Mouse (Mus musculus) lung, postnatal 4 days (tissue): ENCODE results near the gene Rad54l.

ENCODE experiments used
- DNase-seq, 2 experiments: peaks; one replicate each; pipeline ENCODE4 v3.0.0; 2021

Rad54l gene

GRCm38 (mm10) chr4:116070116-116070515 lies 53.4 kb downstream of the Rad54l start:
- no peak for DNase-seq

DNA sequence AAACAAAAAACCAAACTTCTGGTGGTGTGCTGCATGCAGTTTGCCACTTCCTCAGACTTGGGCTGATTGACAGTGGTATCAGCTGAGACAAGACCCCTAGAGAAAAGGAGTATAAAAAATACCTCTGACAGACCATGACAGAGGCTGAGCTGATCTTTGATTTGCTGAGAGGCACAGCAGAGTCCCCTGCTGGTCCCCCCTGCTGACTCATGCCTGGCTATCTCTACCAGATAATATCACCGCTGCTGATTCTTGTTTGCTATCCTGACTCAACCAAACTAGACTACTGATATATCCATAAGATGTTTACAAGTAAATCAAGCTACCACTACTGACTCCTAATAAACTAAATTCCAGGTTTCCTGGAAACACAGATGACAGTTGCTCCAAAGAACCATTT lies 59.6 kb downstream of the Rad54l start:
- DNase-seq: no peak

DNA sequence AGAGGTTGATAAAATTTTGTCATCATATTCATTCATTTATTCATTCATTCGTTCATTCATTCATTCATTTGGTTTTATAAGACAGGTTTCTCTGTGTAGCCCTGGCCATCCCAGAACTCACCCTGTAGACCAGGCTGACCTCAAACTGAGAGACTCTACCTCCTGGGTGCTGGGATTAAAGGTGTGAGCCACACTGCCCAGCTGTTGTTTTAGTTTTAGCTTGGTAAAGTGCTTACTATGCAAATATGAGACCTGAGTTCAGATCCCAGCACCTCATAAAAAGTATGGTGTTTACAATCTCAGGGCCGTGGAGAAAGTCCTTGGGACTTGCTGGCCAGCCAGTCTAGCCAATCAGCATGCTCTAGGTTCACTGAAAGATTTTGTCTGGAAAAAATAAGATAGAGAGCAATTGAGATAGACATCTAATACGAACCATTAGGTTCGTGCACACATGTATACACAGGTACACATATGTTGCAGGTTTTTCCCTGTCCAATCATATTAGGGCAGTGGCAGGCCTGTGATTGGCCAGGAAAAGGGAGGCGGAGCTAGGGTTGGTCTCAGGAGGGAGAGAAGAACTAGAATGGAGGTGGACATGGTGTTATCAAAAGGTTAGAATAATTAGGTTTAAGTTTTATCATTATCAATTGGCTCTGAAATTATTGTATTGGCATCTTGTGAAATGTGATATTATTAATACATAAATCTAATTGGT lies 64.3 kb downstream of the Rad54l start:
- no peak for DNase-seq

GRCm38 (mm10) chr4:116057559-116057958 lies 65.9 kb downstream of the Rad54l start:
- DNase-seq: no peak

- DNase-seq: peak; percentile 92 to 95
Observed at GRCm38 (mm10) chr4:116053399-116053961, 70.0 kb downstream of the Rad54l start, which contains the start of gene Nsun4. Nsun4 (minus strand) TSS chr4:116053876.

DNA sequence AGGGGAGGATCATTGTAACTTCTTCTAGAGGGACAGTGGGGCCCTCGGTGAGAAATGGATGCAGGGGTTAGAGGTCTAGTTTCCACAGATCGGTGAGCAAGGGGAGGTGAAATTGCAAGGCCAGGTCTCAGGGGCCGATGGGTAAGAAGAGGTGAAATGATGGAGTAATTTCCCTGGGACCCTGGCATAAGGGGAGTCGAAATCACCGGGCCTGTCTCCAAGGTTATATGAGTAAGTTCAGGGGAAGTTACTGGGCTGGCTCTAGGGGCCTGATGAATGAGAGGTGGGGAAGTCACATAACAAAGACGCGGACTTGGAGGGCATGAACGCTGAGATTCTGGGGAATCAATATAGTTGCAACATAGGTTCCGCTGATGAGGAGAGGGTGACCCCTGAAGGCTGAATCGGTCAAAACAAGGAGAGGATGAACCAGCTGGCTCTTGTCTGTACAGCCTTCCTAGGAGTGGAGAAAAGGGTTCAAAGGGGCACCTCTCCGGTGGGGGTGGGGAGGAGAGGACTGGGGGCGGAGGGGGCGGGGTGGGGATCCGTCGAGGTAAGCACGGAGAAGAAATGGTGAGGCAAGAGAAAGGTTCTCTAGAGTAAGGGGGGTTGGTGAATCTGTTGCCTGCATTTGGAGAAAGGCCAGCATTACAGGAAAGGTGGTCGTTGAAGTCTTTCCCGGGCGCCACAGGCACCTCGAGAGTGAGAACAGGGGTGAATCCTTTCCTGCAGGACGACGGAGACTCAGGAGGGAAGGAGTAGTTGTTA lies 70.8 kb downstream of the Rad54l start:
- DNase-seq: peak; percentile 62 to 66

GRCm38 (mm10) chr4:116049211-116049610 lies 74.3 kb downstream of the Rad54l start:
- DNase-seq: no peak

- peak; percentile 87 to 91 for DNase-seq
Observed at GRCm38 (mm10) chr4:116048130-116048920, 75.2 kb downstream of the Rad54l start.

DNA sequence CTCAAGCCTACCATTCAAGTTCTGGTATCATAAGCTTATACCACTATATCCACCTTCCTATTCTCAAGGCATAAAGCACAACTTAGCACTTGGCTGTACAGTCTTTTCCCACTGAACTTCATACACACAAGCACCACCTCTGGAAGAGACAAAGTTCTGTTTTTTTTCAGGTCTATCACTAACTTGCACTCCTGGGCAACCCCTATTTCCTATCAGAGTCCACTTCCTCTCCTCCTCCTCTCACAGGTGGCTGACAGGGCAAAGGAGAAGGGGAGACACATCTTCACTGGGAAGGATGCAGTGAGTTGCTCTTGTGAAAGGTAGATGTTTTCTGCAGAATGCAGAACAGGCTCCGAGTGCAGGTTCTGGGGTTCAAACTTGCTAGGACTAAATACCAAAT lies 75.8 kb downstream of the Rad54l start:
- no peak for DNase-seq

GRCm38 (mm10) chr4:116046604-116047003 lies 76.9 kb downstream of the Rad54l start:
- DNase-seq: no peak
